Mouse (Mus musculus) neural tube, embryonic 12.5 days (tissue): ENCODE measurements around the gene Gja1. TPM values are rescaled to one million over a fixed set of nuclear protein-coding genes. Genes with fewer than 3 reads are reported as not detected.
"Not testable (repeated sequence)": the region's sequence is repeated elsewhere in the genome, so short reads cannot be mapped to it uniquely, and the experiment has no call there.

Experiments
- ATAC-seq: fragments of 200-750 bp; cut with Nextera tagmentation; 2 replicates; pipeline ENCODE4 v1.8.0; 2017; ENCODE audit warnings: low read depth, mild to moderate bottlenecking, moderate TSS enrichment, moderate library complexity; ENCODE audit not compliant: low FRiP score
- H3K27ac ChIP-seq: fragments of 300-500 bp; sonication (generic); 2 replicates; pipeline ENCODE4 v1.5.1; 2016
- H3K27me3 ChIP-seq: fragments of 300-500 bp; sonication (generic); replicated peaks from 2 replicates; pipeline ENCODE4 v1.6.1; 2016; ENCODE audit warnings: mild to moderate bottlenecking
- H3K36me3 ChIP-seq: fragments of 300-500 bp; sonication (generic); 2 replicates; pipeline ENCODE4 v1.6.1; 2016; ENCODE audit warnings: mild to moderate bottlenecking
- H3K4me1 ChIP-seq: fragments of 300-500 bp; sonication (generic); 2 replicates; pipeline ENCODE4 v1.6.1; 2016
- H3K4me2 ChIP-seq: fragments of 300-500 bp; sonication (generic); replicated peaks from 2 replicates; pipeline ENCODE4 v1.6.1; 2016; ENCODE audit warnings: mild to moderate bottlenecking
- H3K4me3 ChIP-seq: fragments of 300-500 bp; sonication (generic); 2 replicates; pipeline ENCODE4 v1.5.1; 2016
- H3K9ac ChIP-seq: fragments of 300-500 bp; sonication (generic); 2 replicates; pipeline ENCODE4 v1.6.1; 2016; ENCODE audit warnings: mild to moderate bottlenecking
- H3K9me3 ChIP-seq: fragments of 300-500 bp; sonication (generic); 2 replicates; pipeline ENCODE4 v1.6.1; 2016; ENCODE audit warnings: mild to moderate bottlenecking
- WGBS: fragments of 180-500 bp; shearing (Covaris S2); methylation state at CpG from one replicate; pipeline ENCODE4 v1.1.7; 2016; 5-methylcytosine and 5-hydroxymethylcytosine counted together
- polyA plus RNA-seq: library from polyadenylated mRNA; unstranded; fragments of >200 nt; fragmentation: Nextera tagmentation; extraction: Ambion mirVana; gene quantifications from 2 replicates; pipeline ENCODE4 v1.2.1, GENCODE M21; 2016

The Gja1 gene
- polyA plus RNA-seq, 1 experiment from 2014 or later: 128 TPM

DNA sequence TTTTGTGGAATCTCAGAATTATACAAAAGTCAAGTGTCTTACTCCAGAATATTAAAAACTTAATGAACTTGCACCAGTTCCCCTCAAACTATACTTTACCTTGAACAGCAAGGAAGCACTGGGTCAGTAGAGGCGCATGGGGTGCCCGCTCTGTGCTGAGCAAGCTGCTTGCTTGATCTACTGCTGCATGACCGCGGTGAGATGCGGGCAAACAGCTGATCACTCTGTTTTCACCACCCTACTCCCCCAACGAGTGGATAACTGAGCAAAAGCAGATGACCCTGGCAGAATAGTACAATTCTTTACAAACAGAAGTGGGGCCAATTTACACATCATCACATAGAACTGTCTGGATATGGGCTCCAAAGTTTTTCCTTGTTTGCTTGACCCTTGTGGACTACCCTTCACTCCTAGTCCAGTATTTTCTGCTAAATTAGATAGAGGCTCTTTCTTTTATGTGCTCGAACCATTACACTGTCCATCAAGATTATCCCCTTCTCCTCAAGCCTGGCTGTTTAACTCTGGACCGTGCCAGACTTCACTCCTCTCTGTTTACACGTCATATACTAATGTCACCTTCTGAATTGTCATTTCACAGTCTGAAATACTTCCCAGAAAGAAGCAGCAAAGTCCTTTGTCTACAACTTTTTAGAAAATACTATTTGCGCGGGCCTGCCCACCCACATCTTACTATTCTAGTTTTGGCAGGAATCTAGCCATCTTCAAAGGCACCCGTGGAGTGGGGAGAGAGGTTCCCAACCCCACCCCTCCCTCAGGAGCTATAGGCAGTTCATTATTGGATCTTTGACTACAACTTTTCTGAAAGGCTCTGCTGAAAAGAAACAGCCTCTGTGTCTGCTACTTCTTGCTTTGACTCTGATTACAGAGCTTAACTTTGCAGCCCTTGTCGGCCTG is 8.3 kb downstream of the Gja1 start:
- Histone ChIP-seq H3K27ac (no peak overlapping the region), H3K9me3 (no peaks in the 10 kb centered on the region), H3K27me3 (no peaks in the 10 kb centered on the region), H3K36me3 (peaks cover 18% of the 10 kb centered on the region), H3K9ac (no peak overlapping the region), H3K4me1 (peaks cover 3% of the 10 kb centered on the region; the same call in 1 of the 2 replicates), H3K4me2 (no peak overlapping the region), H3K4me3 (no peak overlapping the region)
- ATAC-seq: no peak
- WGBS: 89% methylated on average over 13 of the region's 13 CpGs

DNA sequence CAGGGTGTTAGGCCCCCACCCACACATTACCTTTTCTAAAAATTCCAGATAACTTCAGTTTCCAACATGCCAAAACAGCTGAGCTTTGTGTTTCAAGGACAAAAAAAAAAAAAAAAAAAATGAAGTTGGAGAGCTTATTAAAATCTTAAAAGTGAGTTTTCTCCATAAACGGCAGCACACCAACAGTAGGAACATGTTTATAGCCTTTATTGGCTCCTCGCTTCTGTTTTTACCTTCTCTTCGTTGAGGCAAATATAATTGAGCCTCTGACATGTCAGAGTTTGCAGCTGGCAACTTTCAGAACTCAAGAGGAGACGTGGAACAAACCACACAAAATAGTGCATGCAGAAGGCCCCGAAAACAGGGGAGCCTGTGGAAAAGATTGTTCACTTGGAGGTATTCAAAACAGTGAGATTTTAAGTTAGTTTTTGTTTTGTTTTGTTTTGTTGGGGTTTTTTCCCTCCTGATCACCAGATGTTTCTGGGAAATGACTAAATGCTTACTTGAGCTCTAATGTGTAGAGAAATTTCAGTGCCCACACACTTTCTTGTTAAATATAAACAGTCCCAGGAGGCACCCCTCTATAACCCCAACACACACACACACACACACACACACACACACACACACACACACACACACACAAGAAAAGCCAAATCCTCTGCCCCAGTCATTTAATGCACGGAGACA is 16.1 kb downstream of the Gja1 start:
- no peak overlapping the region for H3K9ac ChIP-seq

DNA sequence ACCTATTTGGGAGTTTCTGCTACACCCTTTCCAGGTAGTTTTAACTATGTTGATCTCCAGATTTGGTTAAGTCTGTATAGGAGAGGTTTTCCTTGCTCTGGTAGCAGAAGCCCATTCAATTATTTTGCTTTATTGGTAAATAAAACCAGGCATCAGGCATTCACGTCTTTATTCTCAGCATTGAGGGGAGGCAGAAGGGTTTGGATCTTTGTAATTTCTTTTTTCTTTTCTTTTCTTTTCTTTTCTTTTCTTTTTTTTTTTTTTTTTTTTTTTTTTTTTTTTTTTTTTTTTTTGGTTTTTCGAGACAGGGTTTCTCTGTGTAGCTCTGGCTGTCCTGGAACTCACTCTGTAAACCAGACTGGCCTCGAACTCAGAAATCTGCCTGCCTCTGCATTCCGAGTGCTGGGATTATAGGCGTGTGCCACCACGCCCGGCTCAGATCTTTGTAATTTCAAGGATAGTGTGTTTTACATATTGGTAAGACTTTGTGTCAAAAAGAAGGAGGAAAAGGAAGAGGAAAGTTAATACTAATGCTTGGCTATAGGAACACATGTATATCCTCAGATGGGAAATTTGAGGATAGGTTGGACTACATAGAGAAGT is 16.8 kb downstream of the Gja1 start:
- H3K36me3 ChIP-seq, ATAC-seq, H3K4me1 ChIP-seq, H3K27ac ChIP-seq, H3K9ac ChIP-seq, H3K4me3 ChIP-seq, H3K4me2 ChIP-seq, H3K27me3 ChIP-seq, H3K9me3 ChIP-seq: not testable (repeated sequence)
- 93% methylated on average over 7 of the region's 7 CpGs for WGBS

More for the DNA sequence above, 16.1 kb downstream of the Gja1 start:
- no peak overlapping the region for H3K4me3 ChIP-seq
- 76% methylated on average over 6 of the region's 6 CpGs for WGBS
- no peak overlapping the region for H3K4me2 ChIP-seq
- no peak overlapping the region for H3K27ac ChIP-seq
- peaks cover 8% of the 10 kb centered on the region for H3K36me3 ChIP-seq
- no peaks in the 10 kb centered on the region for H3K9me3 ChIP-seq
- no peaks in the 10 kb centered on the region for H3K27me3 ChIP-seq
- H3K4me1 ChIP-seq: no peaks in the 10 kb centered on the region
- no peak for ATAC-seq

DNA sequence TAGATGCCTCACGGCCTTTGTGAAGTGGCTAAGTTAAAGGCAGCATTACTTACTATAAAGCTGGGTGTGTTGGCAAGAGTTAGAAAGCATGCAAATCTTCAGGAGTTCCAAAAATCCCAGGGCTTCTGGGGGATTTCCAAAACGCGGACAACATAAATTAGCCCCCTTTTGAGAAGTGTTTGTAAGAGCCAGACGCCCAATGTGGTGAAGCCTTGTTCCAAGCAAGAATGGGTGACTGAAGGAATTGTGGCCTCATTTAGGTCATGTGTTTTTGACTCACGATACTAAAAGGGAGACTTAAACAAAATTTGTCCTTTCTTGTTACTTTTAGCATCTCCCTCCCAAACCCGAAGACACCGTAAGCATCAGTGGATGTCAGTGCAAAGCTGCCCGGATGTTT is 20.7 kb downstream of the Gja1 start:
- H3K4me1 ChIP-seq: no peaks in the 10 kb centered on the region
- ATAC-seq: no peak
- no peak overlapping the region for H3K27ac ChIP-seq
- no peak overlapping the region for H3K9ac ChIP-seq
- H3K4me2 ChIP-seq: no peak overlapping the region
- H3K9me3 ChIP-seq: no peaks in the 10 kb centered on the region
- no peaks in the 10 kb centered on the region for H3K36me3 ChIP-seq
- no peak overlapping the region for H3K4me3 ChIP-seq
- WGBS: 81% methylated on average over 8 of the region's 8 CpGs
- H3K27me3 ChIP-seq: no peaks in the 10 kb centered on the region

DNA sequence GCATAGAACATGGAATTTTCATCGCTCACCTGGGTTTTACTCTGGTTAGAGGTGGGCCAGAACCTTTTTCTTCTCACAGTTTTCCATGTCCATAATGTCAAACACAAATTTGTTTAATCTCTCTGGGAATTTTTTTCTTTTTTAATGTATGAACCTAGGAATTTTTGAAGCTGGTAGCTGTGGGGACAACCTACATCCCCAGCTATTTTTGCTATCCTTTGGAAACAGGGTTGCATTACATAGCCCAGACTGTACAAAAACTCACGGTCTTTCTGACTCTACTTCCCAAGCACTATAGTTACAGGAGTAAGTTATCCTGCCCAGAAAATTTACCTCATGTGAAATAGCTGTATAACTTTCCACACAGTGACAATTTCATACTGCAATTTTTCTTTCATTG is 21.2 kb downstream of the Gja1 start:
- Histone ChIP-seq H3K4me3 (no peak overlapping the region), H3K9me3 (no peaks in the 10 kb centered on the region), H3K4me2 (no peak overlapping the region), H3K27ac (no peak overlapping the region), H3K27me3 (no peaks in the 10 kb centered on the region), H3K4me1 (no peaks in the 10 kb centered on the region), H3K36me3 (no peaks in the 10 kb centered on the region), H3K9ac (no peak overlapping the region)
- WGBS: 97% methylated on average over 2 of the region's 2 CpGs
- no peak for ATAC-seq

DNA sequence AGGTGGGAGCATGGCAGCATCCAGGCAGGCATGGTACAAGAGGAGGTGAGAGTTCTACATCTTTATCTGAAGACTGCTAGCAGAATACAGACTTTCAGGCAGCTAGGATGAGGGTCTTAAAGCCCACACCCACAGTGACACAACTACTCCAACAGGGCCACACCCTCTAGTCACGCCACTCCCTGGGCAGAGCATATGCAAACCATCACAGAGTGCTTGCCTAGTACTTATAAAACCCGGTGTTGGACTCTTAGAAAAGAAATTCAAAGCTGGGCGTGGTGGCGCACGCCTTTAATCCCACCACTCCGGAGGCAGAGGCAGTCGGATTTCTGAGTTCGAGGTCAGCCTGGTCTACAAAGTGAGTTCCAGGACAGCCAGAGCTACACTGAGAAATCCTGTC is 24.3 kb downstream of the Gja1 start:
- ATAC-seq: not testable (repeated sequence)
- WGBS: 94% methylated on average over 8 of the region's 8 CpGs

DNA sequence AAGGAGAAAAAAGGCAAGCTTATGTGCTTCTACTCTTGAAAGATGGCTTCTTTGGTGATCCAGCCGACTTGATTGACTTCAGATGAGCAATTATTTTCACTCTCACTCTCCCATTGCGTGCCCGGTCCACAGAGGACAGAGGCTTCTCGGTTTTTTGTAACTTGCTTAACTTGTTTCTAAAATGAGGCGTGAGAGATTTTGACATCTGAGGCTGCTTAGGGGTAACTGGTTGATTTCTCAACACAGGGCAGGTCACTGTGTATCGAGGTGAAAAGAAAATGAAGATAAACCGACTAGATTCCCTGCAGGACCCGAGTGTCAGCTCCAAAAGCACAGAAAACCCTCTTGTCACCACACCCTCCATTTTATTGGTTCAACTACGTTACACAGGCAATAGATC is 28.8 kb downstream of the Gja1 start:
- H3K36me3 ChIP-seq: no peaks in the 10 kb centered on the region
- H3K27ac ChIP-seq: no peak overlapping the region
- H3K27me3 ChIP-seq: no peaks in the 10 kb centered on the region
- no peak overlapping the region for H3K4me2 ChIP-seq
- H3K4me3 ChIP-seq: no peak overlapping the region
- ATAC-seq: no peak
- H3K9me3 ChIP-seq: no peaks in the 10 kb centered on the region
- H3K9ac ChIP-seq: no peak overlapping the region
- H3K4me1 ChIP-seq: no peaks in the 10 kb centered on the region
- WGBS: 87% methylated on average over 9 of the region's 9 CpGs

More for the DNA sequence above, 24.3 kb downstream of the Gja1 start:
- H3K27me3 ChIP-seq, H3K9ac ChIP-seq, H3K4me1 ChIP-seq, H3K27ac ChIP-seq, H3K4me3 ChIP-seq, H3K4me2 ChIP-seq, H3K9me3 ChIP-seq, H3K36me3 ChIP-seq: not testable (repeated sequence)

DNA sequence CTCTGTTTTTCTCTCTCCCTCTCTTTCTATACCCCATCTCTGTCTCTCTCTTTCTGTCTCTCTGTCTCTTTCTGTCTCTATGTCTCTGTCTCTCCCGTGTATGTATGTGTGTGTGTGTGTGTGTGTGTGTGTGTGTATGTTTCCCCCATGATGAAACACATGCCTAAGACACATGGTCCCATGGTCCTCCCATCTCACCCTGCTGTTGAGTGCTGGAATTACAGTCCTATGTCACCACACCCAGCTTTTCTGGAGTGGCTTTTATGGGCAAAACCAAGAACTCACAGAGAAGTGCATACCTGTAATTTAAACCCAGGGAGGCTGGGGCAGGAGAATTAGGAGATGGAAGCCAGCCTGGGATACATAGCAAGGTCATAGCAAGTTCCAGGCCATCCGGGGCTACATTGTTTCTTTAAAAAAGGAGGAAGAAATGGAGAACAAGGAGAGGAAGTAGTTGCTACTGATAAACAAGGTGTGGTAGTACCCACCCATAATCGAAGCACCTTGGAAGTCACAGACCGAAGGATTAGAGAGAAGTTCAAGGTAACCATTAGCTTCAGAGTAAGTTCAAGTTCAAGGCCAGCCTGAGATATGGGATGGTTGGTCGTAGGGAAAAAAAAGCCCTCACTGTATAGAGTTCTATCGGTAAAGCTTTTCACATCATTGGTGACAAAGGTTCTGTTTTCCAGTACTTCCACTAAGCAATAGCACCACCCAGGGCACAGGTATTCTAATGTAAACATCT is 29.4 kb downstream of the Gja1 start:
- H3K4me3 ChIP-seq: no peak overlapping the region

DNA sequence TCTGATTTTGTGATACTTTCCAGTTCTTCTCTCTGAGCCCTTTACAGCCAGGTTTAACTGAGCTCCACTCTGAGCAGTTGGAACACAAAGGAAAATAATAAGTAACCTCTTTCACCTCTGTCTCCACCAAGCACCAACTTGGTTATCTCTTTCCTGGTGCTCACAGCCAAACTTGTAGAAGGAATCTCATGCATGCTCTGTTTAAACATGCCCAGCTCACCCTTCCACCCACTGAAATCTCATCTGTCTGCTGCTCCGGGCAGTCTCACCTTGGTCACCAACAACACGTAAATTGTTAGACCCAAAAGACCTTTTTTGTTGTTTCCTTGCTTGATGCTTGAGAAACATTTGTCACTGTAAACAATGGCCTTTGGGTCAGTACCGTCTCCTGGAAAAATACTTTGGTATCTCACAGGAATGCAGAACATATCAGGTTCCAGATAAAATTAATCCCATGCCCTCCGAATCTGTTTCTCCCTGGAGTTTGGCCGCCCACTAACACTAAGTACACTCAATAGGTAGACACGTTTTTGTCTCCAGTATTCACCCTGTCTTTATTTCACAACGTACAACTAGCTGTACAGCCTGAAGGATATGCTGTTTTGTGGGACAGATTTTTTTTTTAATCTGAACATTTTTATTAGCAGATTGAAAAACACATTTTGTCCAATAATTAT is 38.9 kb downstream of the Gja1 start:
- Histone ChIP-seq H3K27ac (no peak overlapping the region), H3K36me3 (no peaks in the 10 kb centered on the region), H3K27me3 (no peaks in the 10 kb centered on the region), H3K9ac (no peak overlapping the region), H3K9me3 (no peaks in the 10 kb centered on the region), H3K4me2 (no peak overlapping the region), H3K4me1 (no peaks in the 10 kb centered on the region), H3K4me3 (no peak overlapping the region)
- ATAC-seq: no peak
- WGBS: 86% methylated on average over 7 of the region's 7 CpGs

More for the DNA sequence above, 29.4 kb downstream of the Gja1 start:
- H3K9me3 ChIP-seq: no peaks in the 10 kb centered on the region
- H3K4me1 ChIP-seq: no peaks in the 10 kb centered on the region
- 90% methylated on average over 6 of the region's 6 CpGs for WGBS
- no peak for ATAC-seq
- H3K27ac ChIP-seq: no peak overlapping the region
- H3K4me2 ChIP-seq: no peak overlapping the region
- H3K36me3 ChIP-seq: no peaks in the 10 kb centered on the region
- H3K9ac ChIP-seq: no peak overlapping the region
- H3K27me3 ChIP-seq: no peaks in the 10 kb centered on the region

DNA sequence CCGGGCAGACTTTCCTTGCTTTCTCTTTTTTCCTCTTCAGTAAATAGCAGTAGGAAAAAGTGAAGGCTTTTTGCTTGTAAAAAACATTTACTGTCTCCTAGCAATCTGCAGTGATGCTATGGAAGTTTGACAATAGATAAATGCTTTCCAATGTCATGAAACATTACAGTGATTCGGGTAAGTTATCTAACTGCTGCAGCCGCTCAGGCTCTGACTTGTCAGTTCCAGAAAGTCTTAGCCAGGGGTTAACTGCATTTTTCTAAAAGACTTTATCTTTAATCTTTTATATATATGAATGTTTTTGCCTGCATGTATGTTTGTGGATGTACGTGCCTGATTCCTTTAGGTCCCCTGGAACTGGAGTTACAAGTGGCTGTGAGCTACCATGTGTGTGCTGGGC is 45.4 kb downstream of the Gja1 start:
- H3K9ac ChIP-seq: no peak overlapping the region
- no peaks in the 10 kb centered on the region for H3K36me3 ChIP-seq
- no peak overlapping the region for H3K4me3 ChIP-seq
- no peaks in the 10 kb centered on the region for H3K9me3 ChIP-seq
- no peak overlapping the region for H3K27ac ChIP-seq
- 88% methylated on average over 4 of the region's 4 CpGs for WGBS
- no peaks in the 10 kb centered on the region for H3K4me1 ChIP-seq
- ATAC-seq: no peak
- no peaks in the 10 kb centered on the region for H3K27me3 ChIP-seq
- no peak overlapping the region for H3K4me2 ChIP-seq

DNA sequence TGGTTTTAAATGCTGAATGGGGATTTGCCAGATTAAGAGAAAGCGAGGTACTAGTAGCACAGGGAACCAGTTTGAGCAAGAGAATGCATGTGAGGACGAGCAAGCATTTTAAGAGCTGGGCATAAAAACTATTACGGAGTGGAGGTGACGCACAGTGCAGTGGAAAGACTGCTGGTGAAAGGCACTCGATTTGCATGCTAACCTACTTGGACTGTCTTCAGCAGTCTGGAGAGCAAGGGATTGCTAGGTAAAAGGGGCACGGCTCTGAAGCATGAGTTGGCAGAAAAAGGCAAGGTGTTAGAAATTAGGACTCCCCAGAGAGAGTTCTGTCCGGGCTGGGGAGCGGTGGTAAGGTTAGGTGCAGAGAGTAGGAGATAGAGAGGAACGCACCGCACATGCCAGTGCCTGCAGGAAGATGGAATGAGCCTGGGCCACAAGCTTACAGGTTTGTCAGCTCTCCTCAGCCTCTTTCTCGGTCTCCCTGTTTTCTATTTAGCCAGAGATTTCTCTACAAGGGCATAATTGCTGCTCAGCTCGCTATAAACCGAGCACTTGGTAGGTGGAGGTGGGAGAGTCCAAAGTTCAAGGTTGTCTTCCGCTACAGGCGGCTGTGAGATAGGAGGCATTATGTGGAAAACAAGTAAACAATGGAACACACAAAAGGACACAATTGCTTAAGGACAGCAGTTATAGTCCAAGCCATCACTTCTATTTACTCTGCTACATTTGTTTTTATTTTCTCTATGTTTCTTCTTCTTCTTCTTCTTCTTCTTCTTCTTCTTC is 48.1 kb downstream of the Gja1 start:
- 71% methylated on average over 15 of the region's 15 CpGs for WGBS
- Histone ChIP-seq H3K4me2 (no peak overlapping the region), H3K4me3 (no peak overlapping the region), H3K36me3 (no peaks in the 10 kb centered on the region), H3K9me3 (no peaks in the 10 kb centered on the region), H3K9ac (no peak overlapping the region), H3K27me3 (no peaks in the 10 kb centered on the region), H3K4me1 (no peaks in the 10 kb centered on the region), H3K27ac (no peak overlapping the region)
- no peak for ATAC-seq
